Mouse (Mus musculus) heart, postnatal 0 days (tissue): ENCODE data around the gene Ranbp3. TPM values are rescaled to one million over a fixed set of nuclear protein-coding genes. Genes with fewer than 3 reads are reported as not detected.
A peak's percentile ranks its signal among the peaks of the same experiment; 100 is the strongest.

Experiments
- ATAC-seq: fragments of 200-750 bp; cut with Nextera tagmentation; 2 replicates; pipeline ENCODE4 v1.8.0; 2017; ENCODE audit warnings: low read depth, moderate number of reproducible peaks, moderate library complexity; ENCODE audit not compliant: insufficient read depth
- DNase-seq: peaks from one replicate; pipeline ENCODE4 v3.0.0-alpha.2; 2016; ENCODE audit warnings: low spot score
- H3K27ac ChIP-seq: fragments of 300-500 bp; sonication (generic); 2 replicates; pipeline ENCODE4 v1.5.1; 2014; ENCODE audit warnings: low read depth, mild to moderate bottlenecking
- H3K27me3 ChIP-seq: fragments of 300-500 bp; sonication (generic); 2 replicates; pipeline ENCODE4 v1.6.1; 2014; ENCODE audit warnings: low read length, mixed read lengths; ENCODE audit not compliant: control insufficient read depth, insufficient read depth
- H3K36me3 ChIP-seq: fragments of 300-500 bp; sonication (generic); replicated peaks from 2 replicates; pipeline ENCODE4 v1.6.1; 2014; ENCODE audit warnings: low read length, mixed read lengths; ENCODE audit not compliant: control insufficient read depth, insufficient read depth
- H3K4me1 ChIP-seq: fragments of 300-500 bp; sonication (generic); 2 replicates; pipeline ENCODE4 v1.6.1; 2014; ENCODE audit warnings: antibody characterized with exemption; ENCODE audit not compliant: control insufficient read depth, insufficient read depth
- H3K4me2 ChIP-seq: fragments of 300-500 bp; sonication (generic); 2 replicates; pipeline ENCODE4 v1.6.1; 2014; ENCODE audit warnings: low read depth, mild to moderate bottlenecking, low read length, moderate library complexity
- H3K4me3 ChIP-seq: fragments of 300-500 bp; sonication (generic); 2 replicates; pipeline ENCODE4 v1.5.1; 2014; ENCODE audit warnings: low read depth, low read length
- H3K9ac ChIP-seq: fragments of 300-500 bp; sonication (generic); replicated peaks from 2 replicates; pipeline ENCODE4 v1.6.1; 2014; ENCODE audit warnings: low read depth, low read length, mixed read lengths
- H3K9me3 ChIP-seq: fragments of 300-500 bp; sonication (generic); replicated peaks from 2 replicates; pipeline ENCODE4 v1.6.1; 2016; ENCODE audit warnings: low read length; ENCODE audit not compliant: control insufficient read depth
- CTCF ChIP-seq: IDR thresholded peaks from 2 replicates; pipeline ENCODE4 v1.5.1; 2016; ENCODE audit warnings: antibody characterized with exemption, control low read depth, low read depth
- EP300 ChIP-seq: IDR thresholded peaks from 2 replicates; pipeline ENCODE4 v1.6.1; 2016; ENCODE audit warnings: antibody characterized with exemption, low read depth
- WGBS: fragments of 180-500 bp; shearing (Covaris S2); extraction: QIAGEN DNeasy Blood & Tissue Kit; methylation state at CpG from one replicate; pipeline ENCODE4 v1.1.7; 2014; 5-methylcytosine and 5-hydroxymethylcytosine counted together
- polyA plus RNA-seq: library from polyadenylated mRNA; unstranded; fragments of >200 nt; fragmentation: Nextera tagmentation; extraction: Ambion mirVana; gene quantifications from 2 replicates; pipeline ENCODE4 v1.2.1, GENCODE M21; 2015
- total RNA-seq: library from RNA; depleted of rRNA; stranded (reverse); fragments of >200 nt; gene quantifications from 2 replicates; pipeline ENCODE4 v1.2.3, GENCODE M21; 2014; ENCODE audit warnings: low replicate concordance

Ranbp3 gene
- total and polyA plus RNA-seq, 2 experiments from 2014 or later: 40.6 to 64.7 TPM

GRCm38 (mm10) chr17:56668384-56669144 lies 4.5 kb upstream of the Ranbp3 start:
- 5% methylated on average over 31 of the region's 31 CpGs for WGBS
- Histone ChIP-seq H3K9me3 (no peaks in the 10 kb centered on the region), H3K27me3 (no peaks in the 10 kb centered on the region), H3K27ac (no peak overlapping the region), H3K4me1 (no peaks in the 10 kb centered on the region), H3K36me3 (no peaks in the 10 kb centered on the region), H3K9ac (peak overlapping the region; percentile 34; the same call in 1 of the 2 replicates), H3K4me3 (peak overlapping the region; percentile 47), H3K4me2 (peak overlapping the region; percentile 89)
- peak; percentile 82 for DNase-seq
- peak; percentile 85 for TF ChIP-seq CTCF
- no peak for TF ChIP-seq EP300
- no peak for ATAC-seq

GRCm38 (mm10) chr17:56669766-56670165 lies 3.3 kb upstream of the Ranbp3 start:
- no peak for DNase-seq
- TF ChIP-seq EP300 (no peak), CTCF (no peak)
- Histone ChIP-seq H3K9me3 (no peaks in the 10 kb centered on the region), H3K4me2 (no peak overlapping the region), H3K27me3 (no peaks in the 10 kb centered on the region), H3K4me1 (peaks cover 8% of the 10 kb centered on the region), H3K4me3 (no peak overlapping the region), H3K36me3 (no peaks in the 10 kb centered on the region), H3K27ac (no peak overlapping the region), H3K9ac (no peak overlapping the region)
- ATAC-seq: no peak
- 74% methylated on average over 8 of the region's 8 CpGs for WGBS

- peak overlapping the region; percentile 91 for H3K4me2 ChIP-seq
- peaks cover 10% of the 10 kb centered on the region for H3K4me1 ChIP-seq
- peak overlapping the region; percentile 84 for H3K27ac ChIP-seq
- peaks cover 13% of the 10 kb centered on the region; the same call in 1 of the 2 replicates for H3K36me3 ChIP-seq
- WGBS: under 1% methylated on average over 33 of the region's 37 CpGs
- no peaks in the 10 kb centered on the region for H3K9me3 ChIP-seq
- H3K9ac ChIP-seq: peak overlapping the region; percentile 94
- DNase-seq (no peak), ATAC-seq (no peak; the same call in 1 of the 2 replicates)
- no peaks in the 10 kb centered on the region for H3K27me3 ChIP-seq
- H3K4me3 ChIP-seq: peak overlapping the region; percentile 77
- TF ChIP-seq CTCF: no peak
- no peak for TF ChIP-seq EP300
Observed at GRCm38 (mm10) chr17:56673647-56674416, 738 bp downstream of the Ranbp3 start.

- ATAC-seq: no peak
- Histone ChIP-seq H3K4me1 (0 out of 2 replicates have a peak, but pooled peaks cover 5% of the 10 kb centered on the region), H3K4me2 (no peak overlapping the region), H3K4me3 (no peak overlapping the region), H3K9me3 (no peaks in the 10 kb centered on the region), H3K36me3 (peaks cover 33% of the 10 kb centered on the region), H3K9ac (no peak overlapping the region), H3K27me3 (no peaks in the 10 kb centered on the region), H3K27ac (no peak overlapping the region)
- WGBS: 65% methylated on average over 4 of the region's 4 CpGs
- no peak for DNase-seq
- no peak for TF ChIP-seq CTCF
- no peak for TF ChIP-seq EP300
Observed at GRCm38 (mm10) chr17:56681791-56682190, 8.7 kb downstream of the Ranbp3 start.

GRCm38 (mm10) chr17:56682880-56683279 lies 9.8 kb downstream of the Ranbp3 start:
- peaks cover 34% of the 10 kb centered on the region for H3K36me3 ChIP-seq
- DNase-seq: no peak
- ATAC-seq: no peak
- no peak for TF ChIP-seq EP300
- TF ChIP-seq CTCF: no peak
- WGBS: 23% methylated on average over 3 of the region's 3 CpGs
- no peak overlapping the region for H3K4me2 ChIP-seq
- no peaks in the 10 kb centered on the region for H3K27me3 ChIP-seq
- no peak overlapping the region for H3K9ac ChIP-seq
- H3K4me1 ChIP-seq: 0 out of 2 replicates have a peak, but pooled peaks cover 5% of the 10 kb centered on the region
- H3K27ac ChIP-seq: no peak overlapping the region
- no peaks in the 10 kb centered on the region for H3K9me3 ChIP-seq
- H3K4me3 ChIP-seq: no peak overlapping the region
